Mouse (Mus musculus) megakaryocyte, adult 5-6 weeks (primary cell): ENCODE results near the gene Cldn34b1. TPM values are rescaled to one million over a fixed set of nuclear protein-coding genes. Genes with fewer than 3 reads are reported as not detected.
"Not testable (repeated sequence)": the region's sequence is repeated elsewhere in the genome, so short reads cannot be mapped to it uniquely, and the experiment has no call there.

Experiments
- ATAC-seq: 2 replicates; pipeline ENCODE4 v1.8.0; 2016; ENCODE audit warnings: mild to moderate bottlenecking, inconsistent platforms; ENCODE audit not compliant: poor library complexity, severe bottlenecking
- total RNA-seq, 2 experiments: library from RNA; stranded (forward) in 1 of 2; stranded (reverse) in 1 of 2; fragments of 153-499, 151-499 nt in 1 of 2; fragments of 221-1000, 200-1000 nt in 1 of 2; gene quantifications; 2 replicates each; pipeline versions ENCODE4 v1.2.3 to v1.2.4; 2015 to 2017

Gene Cldn34b1
- total RNA-seq (2015) (not detected in 2 replicates), total RNA-seq (2017) (not detected in 2 replicates)

GRCm38 (mm10) chrX:154890167-154890566, at the start of gene Cldn34b1:
Gene Cldn34b1 (minus strand): TSS chrX:154890267.
- not testable (repeated sequence) for ATAC-seq

- not testable (repeated sequence) for ATAC-seq
These were observed 45.8 kb upstream of the Cldn34b1 start, which contains the start of gene Magea6 for GRCm38 (mm10) chrX:154935887-154936286. Gene Magea6 (minus strand): TSS chrX:154935987.

Other genes with a start within 250 kb of the Cldn34b1 start
- not detected in 2 replicates for gene Magea6, start 45.7 kb upstream of the Cldn34b1 start, total RNA-seq (2015)
- not detected in 2 replicates for gene Magea6, start 45.7 kb upstream of the Cldn34b1 start, total RNA-seq (2017)
- not detected in 2 replicates for gene Magea3, start 59.2 kb upstream of the Cldn34b1 start, total RNA-seq (2015)
- not detected in 2 replicates for gene Magea3, start 59.2 kb upstream of the Cldn34b1 start, total RNA-seq (2017)
- not detected in 2 replicates for gene Magea8, start 105.6 kb upstream of the Cldn34b1 start, total RNA-seq (2015)
- gene Magea8, start 105.6 kb upstream of the Cldn34b1 start, total RNA-seq (2017): not detected in 2 replicates
- not detected in 2 replicates for gene Magea5, start 172.9 kb upstream of the Cldn34b1 start, total RNA-seq (2015)
- not detected in 2 replicates for gene Magea5, start 172.9 kb upstream of the Cldn34b1 start, total RNA-seq (2017)
- not detected in 2 replicates for gene Magea1, start 199.5 kb upstream of the Cldn34b1 start, total RNA-seq (2015)
- gene Magea1, start 199.5 kb upstream of the Cldn34b1 start, total RNA-seq (2017): not detected in 2 replicates
- gene Magea2, start 203.4 kb upstream of the Cldn34b1 start, total RNA-seq (2015): not detected in 2 replicates
- gene Magea2, start 203.4 kb upstream of the Cldn34b1 start, total RNA-seq (2017): not detected in 2 replicates
- gene Cldn34b2, start 238.1 kb upstream of the Cldn34b1 start, total RNA-seq (2015): not detected in 2 replicates
- gene Cldn34b2, start 238.1 kb upstream of the Cldn34b1 start, total RNA-seq (2017): not detected in 2 replicates